Mouse (Mus musculus) c-Kit-positive CD71-positive TER-119-positive erythroid progenitor cells, embryonic 14.5 days (primary cell): ENCODE results near the gene Ces3a.
"Not testable (repeated sequence)": the region's sequence is repeated elsewhere in the genome, so short reads cannot be mapped to it uniquely, and the experiment has no call there.

Source experiments
- DNase-seq: peaks from one replicate; pipeline ENCODE4 v3.0.0-alpha.2; 2013; ENCODE audit warnings: low spot score

Gene Ces3a

GRCm38 (mm10) chr8:105048371-105048854 lies at the start of gene Ces3a:
Gene Ces3a (plus strand): TSS chr8:105048601.
- DNase-seq: no peak

GRCm38 (mm10) chr8:104999183-104999582 lies 49.2 kb upstream of the Ces3a start:
- no peak for DNase-seq

- DNase-seq: no peak
Measured at GRCm38 (mm10) chr8:105000586-105000985, 47.8 kb upstream of the Ces3a start, which contains the start of gene Ces2h. Gene Ces2h (plus strand): TSS chr8:105000853.

- no peak for DNase-seq
Measured at GRCm38 (mm10) chr8:105010000-105010399, 38.4 kb upstream of the Ces3a start.

GRCm38 (mm10) chr8:105011136-105011535 lies 37.3 kb upstream of the Ces3a start:
- peak; percentile 9 for DNase-seq

- no peak for DNase-seq
Measured at GRCm38 (mm10) chr8:105014391-105014790, 34.0 kb upstream of the Ces3a start.

- no peak for DNase-seq
Measured at GRCm38 (mm10) chr8:105021954-105022353, 26.4 kb upstream of the Ces3a start.

- DNase-seq: no peak
Measured at GRCm38 (mm10) chr8:105023087-105023486, 25.3 kb upstream of the Ces3a start.

GRCm38 (mm10) chr8:105025050-105025449 lies 23.4 kb upstream of the Ces3a start:
- peak; percentile 53 for DNase-seq

- DNase-seq: no peak
Measured at GRCm38 (mm10) chr8:105043510-105043909, 4.9 kb upstream of the Ces3a start.

GRCm38 (mm10) chr8:105045824-105046401 lies 2.5 kb upstream of the Ces3a start:
- DNase-seq: no peak

- DNase-seq: no peak
Measured at GRCm38 (mm10) chr8:105056211-105056610, 7.8 kb downstream of the Ces3a start.

GRCm38 (mm10) chr8:105060056-105060455 lies 11.7 kb downstream of the Ces3a start:
- DNase-seq: no peak

GRCm38 (mm10) chr8:105066761-105067160 lies 18.4 kb downstream of the Ces3a start:
- peak; percentile 34 for DNase-seq

GRCm38 (mm10) chr8:105067905-105068304 lies 19.5 kb downstream of the Ces3a start:
- DNase-seq: not testable (repeated sequence)

GRCm38 (mm10) chr8:105068971-105069370 lies 20.6 kb downstream of the Ces3a start:
- no peak for DNase-seq

- DNase-seq: no peak
Measured at GRCm38 (mm10) chr8:105076601-105077000, 28.2 kb downstream of the Ces3a start.

GRCm38 (mm10) chr8:105077071-105077470 lies 28.7 kb downstream of the Ces3a start:
- no peak for DNase-seq

GRCm38 (mm10) chr8:105078591-105078990 lies 30.2 kb downstream of the Ces3a start:
- no peak for DNase-seq

GRCm38 (mm10) chr8:105080814-105081336 lies 32.5 kb downstream of the Ces3a start:
- DNase-seq: no peak

GRCm38 (mm10) chr8:105083449-105084050 lies 35.1 kb downstream of the Ces3a start, which contains the start of gene Ces3b:
Gene Ces3b (plus strand): TSS chr8:105083753.
- DNase-seq: no peak

GRCm38 (mm10) chr8:105088166-105088565 lies 39.8 kb downstream of the Ces3a start:
- not testable (repeated sequence) for DNase-seq

- no peak for DNase-seq
Measured at GRCm38 (mm10) chr8:105088581-105088980, 40.2 kb downstream of the Ces3a start.
